Mouse (Mus musculus): Measurements from ENCODE around the gene Gabrr3. TPM values are rescaled to one million over a fixed set of nuclear protein-coding genes. Genes with fewer than 3 reads are reported as not detected.

The Gabrr3 gene
- total RNA-seq (2014; fragmentation: Nextera tagmentation) (not detected in 2 replicates), total RNA-seq (2017) (0.05 and 0.17 TPM in 2 replicates), polyA plus RNA-seq (2012) (not detected in 2 replicates)

- no peaks in the 10 kb centered on the region for H3K9me3 ChIP-seq (replicated peaks)
- no peaks in the 10 kb centered on the region for H3K36me3 ChIP-seq (replicated peaks)
- no peak for ATAC-seq (ENCODE audit: extremely low read depth, insufficient number of reproducible peaks, low FRiP score, poor library complexity, severe bottlenecking)
- H3K4me3 ChIP-seq (ENCODE audit: low read depth, low read length), result no peak within 1 kb of the TSS
- TF ChIP-seq GATA2 (IDR thresholded peaks at IDR 0.05; ENCODE audit: borderline replicate concordance, low read depth, low read length) (no peak), GATA1 (IDR thresholded peaks at IDR 0.05; ENCODE audit: borderline replicate concordance, low read length) (no peak), CTCF (IDR thresholded peaks at IDR 0.05; ENCODE audit: low read depth, low read length) (no peak), TAL1 (conservative IDR thresholded peaks at IDR 0.05; ENCODE audit: low read depth, low read length) (no peak), POLR2AphosphoS5 (IDR thresholded peaks at IDR 0.05; ENCODE audit: insufficient replicate concordance, low read depth, low read length) (no peak)
- DNase-seq (ENCODE audit: low spot score), result no peak
- no peaks in the 10 kb centered on the region; the same call in 1 of the 2 replicates for H3K27me3 ChIP-seq (ENCODE audit: insufficient read depth, low read length)
- peaks cover 8% of the 10 kb centered on the region for H3K4me1 ChIP-seq (ENCODE audit: insufficient read depth, low read depth, low read length)
Observed at GRCm38 (mm10) chr16:59407032-59407431, at the start of gene Gabrr3. Gene Gabrr3 (plus strand): TSS chr16:59407332.

- no peak within 1 kb of the TSS for H3K4me3 ChIP-seq (ENCODE audit: low read depth, low read length)
- no peaks in the 10 kb centered on the region for H3K4me1 ChIP-seq (ENCODE audit: insufficient read depth, low read depth, low read length)
- no peaks in the 10 kb centered on the region for H3K9me3 ChIP-seq (replicated peaks)
- no peak for DNase-seq (ENCODE audit: low spot score)
- no peaks in the 10 kb centered on the region for H3K27me3 ChIP-seq (ENCODE audit: insufficient read depth, low read length)
- no peak for ATAC-seq (ENCODE audit: extremely low read depth, insufficient number of reproducible peaks, low FRiP score, poor library complexity, severe bottlenecking)
- TF ChIP-seq CTCF (IDR thresholded peaks at IDR 0.05; ENCODE audit: low read depth, low read length), result no peak
- TF ChIP-seq GATA1 (IDR thresholded peaks at IDR 0.05; ENCODE audit: borderline replicate concordance, low read length), result no peak
- TF ChIP-seq TAL1 (conservative IDR thresholded peaks at IDR 0.05; ENCODE audit: low read depth, low read length), result no peak
- no peak for TF ChIP-seq GATA2 (IDR thresholded peaks at IDR 0.05; ENCODE audit: borderline replicate concordance, low read depth, low read length)
- TF ChIP-seq POLR2AphosphoS5 (IDR thresholded peaks at IDR 0.05; ENCODE audit: insufficient replicate concordance, low read depth, low read length), result no peak
- no peaks in the 10 kb centered on the region for H3K36me3 ChIP-seq (replicated peaks)
Observed at GRCm38 (mm10) chr16:59363893-59364292, 43.2 kb upstream of the Gabrr3 start, which contains the start of gene Olfr209. Gene Olfr209 (minus strand): TSS chr16:59363993.

GRCm38 (mm10) chr16:59393300-59393699 is 13.8 kb upstream of the Gabrr3 start:
- Histone ChIP-seq H3K36me3 (replicated peaks) (no peaks in the 10 kb centered on the region), H3K4me1 (ENCODE audit: insufficient read depth, low read depth, low read length) (no peaks in the 10 kb centered on the region), H3K9me3 (replicated peaks) (no peaks in the 10 kb centered on the region), H3K4me3 (ENCODE audit: low read depth, low read length) (no peak overlapping the region), H3K27me3 (ENCODE audit: insufficient read depth, low read length) (no peaks in the 10 kb centered on the region)
- no peak for TF ChIP-seq POLR2AphosphoS5 (IDR thresholded peaks at IDR 0.05; ENCODE audit: insufficient replicate concordance, low read depth, low read length)
- TF ChIP-seq CTCF (IDR thresholded peaks at IDR 0.05; ENCODE audit: low read depth, low read length), result no peak
- no peak for TF ChIP-seq TAL1 (conservative IDR thresholded peaks at IDR 0.05; ENCODE audit: low read depth, low read length)
- no peak for TF ChIP-seq GATA2 (IDR thresholded peaks at IDR 0.05; ENCODE audit: borderline replicate concordance, low read depth, low read length)
- no peak for TF ChIP-seq GATA1 (IDR thresholded peaks at IDR 0.05; ENCODE audit: borderline replicate concordance, low read length)
- no peak for DNase-seq (ENCODE audit: low spot score)
- ATAC-seq (ENCODE audit: extremely low read depth, insufficient number of reproducible peaks, low FRiP score, poor library complexity, severe bottlenecking), result no peak

GRCm38 (mm10) chr16:59401102-59401501 is 6.0 kb upstream of the Gabrr3 start:
- Histone ChIP-seq H3K4me3 (ENCODE audit: low read depth, low read length) (no peak overlapping the region), H3K4me1 (ENCODE audit: insufficient read depth, low read depth, low read length) (peaks cover 19% of the 10 kb centered on the region), H3K27me3 (ENCODE audit: insufficient read depth, low read length) (no peaks in the 10 kb centered on the region), H3K9me3 (replicated peaks) (no peaks in the 10 kb centered on the region), H3K36me3 (replicated peaks) (no peaks in the 10 kb centered on the region)
- ATAC-seq (ENCODE audit: extremely low read depth, insufficient number of reproducible peaks, low FRiP score, poor library complexity, severe bottlenecking) (peak; percentile 35; the same call in 1 of the 2 replicates), DNase-seq (ENCODE audit: low spot score) (peak; percentile 14)
- TF ChIP-seq CTCF (IDR thresholded peaks at IDR 0.05; ENCODE audit: low read depth, low read length) (0 out of 2 replicates have a peak, but pooled peaks have one; percentile 7), GATA2 (IDR thresholded peaks at IDR 0.05; ENCODE audit: borderline replicate concordance, low read depth, low read length) (no peak)

- Histone ChIP-seq H3K4me1 (ENCODE audit: insufficient read depth, low read depth, low read length) (peaks cover 20% of the 10 kb centered on the region), H3K36me3 (replicated peaks) (no peaks in the 10 kb centered on the region), H3K27me3 (ENCODE audit: insufficient read depth, low read length) (no peaks in the 10 kb centered on the region; the same call in 1 of the 2 replicates), H3K9me3 (replicated peaks) (no peaks in the 10 kb centered on the region), H3K4me3 (ENCODE audit: low read depth, low read length) (no peak overlapping the region)
- TF ChIP-seq GATA1 (IDR thresholded peaks at IDR 0.05; ENCODE audit: borderline replicate concordance, low read length), result no peak
- TF ChIP-seq TAL1 (conservative IDR thresholded peaks at IDR 0.05; ENCODE audit: low read depth, low read length), result no peak
- TF ChIP-seq POLR2AphosphoS5 (IDR thresholded peaks at IDR 0.05; ENCODE audit: insufficient replicate concordance, low read depth, low read length), result no peak
- no peak for TF ChIP-seq GATA2 (IDR thresholded peaks at IDR 0.05; ENCODE audit: borderline replicate concordance, low read depth, low read length)
- no peak for TF ChIP-seq CTCF (IDR thresholded peaks at IDR 0.05; ENCODE audit: low read depth, low read length)
- no peak for ATAC-seq (ENCODE audit: extremely low read depth, insufficient number of reproducible peaks, low FRiP score, poor library complexity, severe bottlenecking)
- no peak for DNase-seq (ENCODE audit: low spot score)
Observed at GRCm38 (mm10) chr16:59401985-59402384, 5.1 kb upstream of the Gabrr3 start.

GRCm38 (mm10) chr16:59403684-59404083 is 3.4 kb upstream of the Gabrr3 start:
- H3K27me3 ChIP-seq (ENCODE audit: insufficient read depth, low read length), result no peaks in the 10 kb centered on the region; the same call in 1 of the 2 replicates
- ATAC-seq (ENCODE audit: extremely low read depth, insufficient number of reproducible peaks, low FRiP score, poor library complexity, severe bottlenecking) (peak; percentile 76), DNase-seq (ENCODE audit: low spot score) (peak; percentile 41)
- H3K4me3 ChIP-seq (ENCODE audit: low read depth, low read length), result no peak overlapping the region
- TF ChIP-seq TAL1 (conservative IDR thresholded peaks at IDR 0.05; ENCODE audit: low read depth, low read length) (no peak), GATA2 (IDR thresholded peaks at IDR 0.05; ENCODE audit: borderline replicate concordance, low read depth, low read length) (no peak), GATA1 (IDR thresholded peaks at IDR 0.05; ENCODE audit: borderline replicate concordance, low read length) (no peak), POLR2AphosphoS5 (IDR thresholded peaks at IDR 0.05; ENCODE audit: insufficient replicate concordance, low read depth, low read length) (no peak), CTCF (IDR thresholded peaks at IDR 0.05; ENCODE audit: low read depth, low read length) (peak; percentile 79)
- H3K36me3 ChIP-seq (replicated peaks), result no peaks in the 10 kb centered on the region
- H3K9me3 ChIP-seq (replicated peaks), result no peaks in the 10 kb centered on the region
- peaks cover 20% of the 10 kb centered on the region for H3K4me1 ChIP-seq (ENCODE audit: insufficient read depth, low read depth, low read length)

All from G1E (cell line).